Mouse (Mus musculus) midbrain, postnatal 0 days (tissue): ENCODE results near the gene Rrp1. TPM values are rescaled to one million over a fixed set of nuclear protein-coding genes. Genes with fewer than 3 reads are reported as not detected.

ENCODE experiments used
- ATAC-seq: fragments of 200-750 bp; cut with Nextera tagmentation; 2 replicates; pipeline ENCODE4 v1.8.0; 2017; ENCODE audit warnings: moderate number of reproducible peaks, mild to moderate bottlenecking, moderate TSS enrichment, moderate library complexity; ENCODE audit not compliant: low FRiP score
- DNase-seq: peaks from one replicate; pipeline ENCODE4 v3.0.0-alpha.2; 2015; ENCODE audit warnings: low spot score
- H3K27ac ChIP-seq: fragments of 300-500 bp; sonication (generic); 2 replicates; pipeline ENCODE4 v1.5.1; 2014; ENCODE audit warnings: low read depth, mild to moderate bottlenecking, low read length, mixed read lengths
- H3K27me3 ChIP-seq: fragments of 300-500 bp; sonication (generic); 2 replicates; pipeline ENCODE4 v1.6.1; 2014; ENCODE audit warnings: low read length, control low read depth, mixed read lengths; ENCODE audit not compliant: insufficient read depth
- H3K36me3 ChIP-seq: fragments of 300-500 bp; sonication (generic); 2 replicates; pipeline ENCODE4 v1.6.1; 2014; ENCODE audit warnings: low read length, control low read depth, mixed read lengths; ENCODE audit not compliant: insufficient read depth
- H3K4me1 ChIP-seq: fragments of 300-500 bp; sonication (generic); 2 replicates; pipeline ENCODE4 v1.6.1; 2014; ENCODE audit warnings: mild to moderate bottlenecking, control low read depth, antibody characterized with exemption, low read length, mixed read lengths; ENCODE audit not compliant: insufficient read depth
- H3K4me2 ChIP-seq: fragments of 300-500 bp; sonication (generic); 2 replicates; pipeline ENCODE4 v1.6.1; 2014; ENCODE audit warnings: low read depth, mild to moderate bottlenecking, low read length, mixed read lengths; ENCODE audit not compliant: poor library complexity, severe bottlenecking
- H3K4me3 ChIP-seq: fragments of 300-500 bp; sonication (generic); 2 replicates; pipeline ENCODE4 v1.5.1; 2014; ENCODE audit warnings: low read depth, mild to moderate bottlenecking, low read length, moderate library complexity
- H3K9ac ChIP-seq: fragments of 300-500 bp; sonication (generic); replicated peaks from 2 replicates; pipeline ENCODE4 v1.6.1; 2014; ENCODE audit warnings: mild to moderate bottlenecking, low read length, moderate library complexity, mixed read lengths; ENCODE audit not compliant: poor library complexity, severe bottlenecking
- H3K9me3 ChIP-seq: fragments of 300-500 bp; sonication (generic); 2 replicates; pipeline ENCODE4 v1.6.1; 2016; ENCODE audit warnings: low read length, control low read depth
- CTCF ChIP-seq: IDR thresholded peaks from 2 replicates; pipeline ENCODE4 v1.5.1; 2016; ENCODE audit warnings: antibody characterized with exemption, mild to moderate bottlenecking
- WGBS: fragments of 180-500 bp; shearing (Covaris S2); extraction: QIAGEN DNeasy Blood & Tissue Kit; methylation state at CpG from one replicate; pipeline ENCODE4 v1.1.7; 2014; 5-methylcytosine and 5-hydroxymethylcytosine counted together
- polyA plus RNA-seq: library from polyadenylated mRNA; unstranded; fragments of >200 nt; fragmentation: Nextera tagmentation; extraction: Ambion mirVana; gene quantifications from 2 replicates; pipeline ENCODE4 v1.2.1, GENCODE M21; 2015
- total RNA-seq: library from RNA; depleted of rRNA; stranded (reverse); fragments of >200 nt; gene quantifications from 2 replicates; pipeline ENCODE4 v1.2.3, GENCODE M21; 2014

Rrp1 gene
- total and polyA plus RNA-seq, 2 experiments from 2014 or later: 219 to 462 TPM

- ATAC-seq (no peak), DNase-seq (no peak)
- Histone ChIP-seq H3K9ac (no peak overlapping the region), H3K4me1 (no peaks in the 10 kb centered on the region), H3K4me3 (no peak overlapping the region), H3K36me3 (peaks cover 56% of the 10 kb centered on the region), H3K27me3 (no peaks in the 10 kb centered on the region), H3K27ac (no peak overlapping the region), H3K4me2 (no peak overlapping the region), H3K9me3 (no peaks in the 10 kb centered on the region)
- TF ChIP-seq CTCF: no peak
- WGBS: 89% methylated on average over 5 of the region's 5 CpGs
These were observed 28.8 kb upstream of the Rrp1 start for GRCm38 (mm10) chr10:78441606-78442005.

GRCm38 (mm10) chr10:78440812-78441211 lies 28.0 kb upstream of the Rrp1 start:
- ATAC-seq (0 out of 2 replicates have a peak, but pooled peaks have one; percentile 34), DNase-seq (peak; percentile 27)
- no peak overlapping the region for H3K27ac ChIP-seq
- no peaks in the 10 kb centered on the region for H3K9me3 ChIP-seq
- peak; percentile 78 for TF ChIP-seq CTCF
- 78% methylated on average over 9 of the region's 9 CpGs for WGBS
- peaks cover 50% of the 10 kb centered on the region for H3K36me3 ChIP-seq
- H3K9ac ChIP-seq: no peak overlapping the region
- no peaks in the 10 kb centered on the region for H3K4me1 ChIP-seq
- H3K27me3 ChIP-seq: no peaks in the 10 kb centered on the region
- H3K4me2 ChIP-seq: no peak overlapping the region
- H3K4me3 ChIP-seq: no peak overlapping the region

GRCm38 (mm10) chr10:78439990-78440389 lies 27.1 kb upstream of the Rrp1 start:
- Histone ChIP-seq H3K4me1 (no peaks in the 10 kb centered on the region), H3K27ac (no peak overlapping the region), H3K9me3 (no peaks in the 10 kb centered on the region), H3K36me3 (peaks cover 42% of the 10 kb centered on the region), H3K4me2 (no peak overlapping the region), H3K9ac (no peak overlapping the region), H3K4me3 (no peak overlapping the region), H3K27me3 (no peaks in the 10 kb centered on the region)
- ATAC-seq (no peak), DNase-seq (no peak)
- 87% methylated on average over 7 of the region's 7 CpGs for WGBS
- TF ChIP-seq CTCF: no peak

- Histone ChIP-seq H3K4me2 (no peak overlapping the region), H3K27me3 (no peaks in the 10 kb centered on the region), H3K9me3 (no peaks in the 10 kb centered on the region), H3K4me3 (no peak overlapping the region), H3K4me1 (no peaks in the 10 kb centered on the region), H3K36me3 (peaks cover 38% of the 10 kb centered on the region), H3K27ac (no peak overlapping the region), H3K9ac (no peak overlapping the region)
- no peak for DNase-seq
- peak; percentile 69 for TF ChIP-seq CTCF
- ATAC-seq: no peak
- WGBS: 73% methylated on average over 5 of the region's 5 CpGs
These were observed 26.7 kb upstream of the Rrp1 start for GRCm38 (mm10) chr10:78439550-78439949.

- no peaks in the 10 kb centered on the region for H3K9me3 ChIP-seq
- no peak overlapping the region for H3K27ac ChIP-seq
- H3K27me3 ChIP-seq: no peaks in the 10 kb centered on the region
- peaks cover 26% of the 10 kb centered on the region for H3K36me3 ChIP-seq
- no peak overlapping the region for H3K4me2 ChIP-seq
- WGBS: 13% methylated on average over 5 of the region's 5 CpGs
- ATAC-seq: no peak
- H3K4me3 ChIP-seq: no peak overlapping the region
- peak; percentile 96 for TF ChIP-seq CTCF
- peak; percentile 61 for DNase-seq
- no peaks in the 10 kb centered on the region for H3K4me1 ChIP-seq
- H3K9ac ChIP-seq: no peak overlapping the region
These were observed 25.3 kb upstream of the Rrp1 start for GRCm38 (mm10) chr10:78438094-78438493.

GRCm38 (mm10) chr10:78432853-78433252 lies 20.0 kb upstream of the Rrp1 start:
- Histone ChIP-seq H3K27ac (no peak overlapping the region), H3K4me2 (no peak overlapping the region), H3K36me3 (peaks cover 9% of the 10 kb centered on the region), H3K27me3 (no peaks in the 10 kb centered on the region), H3K9me3 (no peaks in the 10 kb centered on the region), H3K4me3 (no peak overlapping the region), H3K4me1 (no peaks in the 10 kb centered on the region), H3K9ac (no peak overlapping the region)
- DNase-seq (no peak), ATAC-seq (no peak)
- no peak for TF ChIP-seq CTCF
- 74% methylated on average over 3 of the region's 3 CpGs for WGBS
